Mouse (Mus musculus) neural tube, embryonic 11.5 days (tissue): ENCODE measurements around the gene Gm12216. TPM values are rescaled to one million over a fixed set of nuclear protein-coding genes. Genes with fewer than 3 reads are reported as not detected.

Experiments
- ATAC-seq: fragments of 200-750 bp; cut with Nextera tagmentation; 2 replicates; pipeline ENCODE4 v1.8.0; 2017; ENCODE audit warnings: moderate number of reproducible peaks, mild to moderate bottlenecking, moderate TSS enrichment, moderate library complexity; ENCODE audit not compliant: insufficient read depth, low FRiP score, low TSS enrichment
- DNase-seq: peaks from one replicate; pipeline ENCODE4 v3.0.0-alpha.2; 2015; ENCODE audit warnings: low spot score
- H3K27ac ChIP-seq: fragments of 300-500 bp; sonication (generic); 2 replicates; pipeline ENCODE4 v1.5.1; 2014; ENCODE audit warnings: low read depth, mild to moderate bottlenecking, low read length
- H3K27me3 ChIP-seq: fragments of 300-500 bp; sonication (generic); 2 replicates; pipeline ENCODE4 v1.6.1; 2014; ENCODE audit warnings: mild to moderate bottlenecking, low read length, mixed read lengths; ENCODE audit not compliant: control insufficient read depth, insufficient read depth
- H3K36me3 ChIP-seq: fragments of 300-500 bp; sonication (generic); 2 replicates; pipeline ENCODE4 v1.6.1; 2014; ENCODE audit warnings: mild to moderate bottlenecking, low read length, moderate library complexity, mixed read lengths; ENCODE audit not compliant: control insufficient read depth, insufficient read depth
- H3K4me1 ChIP-seq: fragments of 300-500 bp; sonication (generic); 2 replicates; pipeline ENCODE4 v1.6.1; 2014; ENCODE audit warnings: low read length, mixed read lengths; ENCODE audit not compliant: control insufficient read depth, insufficient read depth
- H3K4me2 ChIP-seq: fragments of 300-500 bp; sonication (generic); 2 replicates; pipeline ENCODE4 v1.6.1; 2014; ENCODE audit warnings: low read depth, mild to moderate bottlenecking, moderate library complexity
- H3K4me3 ChIP-seq: fragments of 300-500 bp; sonication (generic); 2 replicates; pipeline ENCODE4 v1.5.1; 2014; ENCODE audit warnings: low read depth, low read length
- H3K9ac ChIP-seq: fragments of 300-500 bp; sonication (generic); 2 replicates; pipeline ENCODE4 v1.6.1; 2014; ENCODE audit warnings: mild to moderate bottlenecking, low read length
- H3K9me3 ChIP-seq: fragments of 300-500 bp; sonication (generic); 2 replicates; pipeline ENCODE4 v1.6.1; 2016; ENCODE audit warnings: low read length; ENCODE audit not compliant: control insufficient read depth
- WGBS: fragments of 180-500 bp; shearing (Covaris S2); extraction: QIAGEN DNeasy Blood & Tissue Kit; methylation state at CpG from one replicate; pipeline ENCODE4 v1.1.7; 2014; 5-methylcytosine and 5-hydroxymethylcytosine counted together
- polyA plus RNA-seq: library from polyadenylated mRNA; unstranded; fragments of >200 nt; fragmentation: Nextera tagmentation; extraction: Ambion mirVana; gene quantifications from 2 replicates; pipeline ENCODE4 v1.2.1, GENCODE M21; 2014

Gene Gm12216
- polyA plus RNA-seq, 1 experiment from 2014 or later = not detected

DNA sequence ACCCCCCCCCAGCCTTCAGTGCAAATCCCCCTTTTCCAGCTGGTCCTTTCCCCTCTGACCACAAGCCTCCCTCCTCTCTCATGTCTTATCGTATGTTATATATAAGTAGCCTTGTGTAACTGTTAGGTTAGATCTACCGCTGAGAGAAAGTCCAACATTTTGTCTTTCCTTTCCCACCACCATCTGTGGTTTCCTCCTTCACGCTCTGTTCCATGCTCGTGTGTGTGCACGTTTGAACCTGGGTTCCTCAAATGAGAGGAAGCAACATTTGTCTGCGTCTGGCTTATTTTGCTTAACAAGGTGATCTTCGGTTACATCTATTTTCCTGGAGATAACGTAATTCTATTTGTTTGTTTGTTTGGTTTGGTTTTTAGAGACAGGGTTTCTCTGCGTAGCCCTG lies 111.1 kb downstream of the Gm12216 start:
- no peak for DNase-seq
- no peaks in the 10 kb centered on the region for H3K36me3 ChIP-seq
- no peaks in the 10 kb centered on the region for H3K4me1 ChIP-seq
- 91% methylated on average over 9 of the region's 9 CpGs for WGBS
- no peak overlapping the region for H3K4me2 ChIP-seq
- no peak overlapping the region for H3K27ac ChIP-seq
- no peak overlapping the region for H3K9ac ChIP-seq
- ATAC-seq = no peak
- H3K9me3 ChIP-seq = no peaks in the 10 kb centered on the region
- H3K27me3 ChIP-seq = no peaks in the 10 kb centered on the region
- H3K4me3 ChIP-seq = no peak overlapping the region

DNA sequence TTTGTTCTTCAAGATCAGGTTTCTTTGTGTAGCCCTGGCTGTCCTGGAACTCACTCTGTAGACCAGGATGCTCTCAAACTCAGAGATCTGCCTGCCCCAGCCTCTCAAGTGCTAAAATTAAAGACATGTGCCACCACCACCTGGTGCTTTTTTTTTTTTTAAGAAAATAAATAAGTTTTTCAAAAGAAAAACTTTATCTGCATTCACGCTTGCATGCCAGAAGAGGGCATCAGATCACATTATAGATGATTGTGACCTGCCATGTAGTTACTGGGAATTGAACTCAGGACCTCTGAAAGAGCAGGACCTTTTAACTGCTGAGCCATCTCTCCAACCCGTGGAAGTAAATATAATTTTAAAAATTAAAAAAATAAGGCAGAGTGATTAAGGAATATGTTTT lies 113.8 kb downstream of the Gm12216 start:
- Histone ChIP-seq H3K4me3 (no peak overlapping the region), H3K27me3 (no peaks in the 10 kb centered on the region), H3K9me3 (no peaks in the 10 kb centered on the region), H3K4me2 (no peak overlapping the region), H3K9ac (no peak overlapping the region), H3K36me3 (no peaks in the 10 kb centered on the region), H3K27ac (no peak overlapping the region), H3K4me1 (no peaks in the 10 kb centered on the region)
- 91% methylated on average over 2 of the region's 2 CpGs for WGBS
- DNase-seq = no peak
- ATAC-seq = no peak

DNA sequence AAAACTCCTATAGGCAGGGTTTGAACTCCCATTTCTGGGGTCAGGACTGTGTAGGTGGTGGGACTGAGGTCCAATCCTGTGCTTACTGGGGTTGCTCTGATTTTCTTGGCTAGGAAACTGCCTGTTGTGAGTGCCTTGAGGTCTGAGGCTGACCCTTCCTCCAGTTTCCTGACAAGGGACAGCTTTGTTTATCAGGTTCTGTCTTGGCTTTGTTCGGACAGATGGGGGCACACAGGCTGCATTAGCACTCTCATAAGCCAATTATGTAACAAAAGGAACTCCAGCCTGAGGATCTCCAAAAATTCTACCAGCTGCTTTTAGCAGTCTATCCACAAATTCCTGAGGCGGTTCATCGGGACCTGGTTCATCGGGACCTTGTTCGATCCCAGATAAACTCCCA lies 116.7 kb downstream of the Gm12216 start:
- Histone ChIP-seq H3K36me3 (no peaks in the 10 kb centered on the region), H3K4me3 (no peak overlapping the region), H3K4me1 (no peaks in the 10 kb centered on the region), H3K9ac (no peak overlapping the region), H3K27ac (no peak overlapping the region), H3K9me3 (no peaks in the 10 kb centered on the region), H3K4me2 (no peak overlapping the region), H3K27me3 (no peaks in the 10 kb centered on the region)
- DNase-seq (no peak), ATAC-seq (no peak)
- 43% methylated on average over 5 of the region's 5 CpGs for WGBS

DNA sequence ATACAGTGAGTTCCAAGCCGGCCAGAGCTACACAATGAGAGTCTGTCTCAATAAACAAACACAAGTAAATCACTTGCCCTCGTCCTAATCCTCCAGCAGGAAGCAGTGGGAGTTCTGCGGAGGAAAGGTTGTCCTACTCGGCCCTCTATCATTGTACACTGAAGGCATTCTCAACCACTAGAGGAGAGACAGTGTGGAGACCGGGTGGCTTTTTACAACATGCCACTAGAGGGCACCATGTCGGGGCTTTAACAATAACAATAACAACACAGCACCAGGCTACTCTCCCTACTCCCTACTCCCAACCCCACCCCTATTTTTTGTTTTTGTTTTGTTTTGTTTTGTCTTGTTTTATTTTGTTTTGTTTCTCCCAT lies 121.5 kb downstream of the Gm12216 start:
- Histone ChIP-seq H3K4me3 (no peak overlapping the region), H3K36me3 (no peaks in the 10 kb centered on the region), H3K4me2 (no peak overlapping the region), H3K27ac (no peak overlapping the region), H3K9ac (no peak overlapping the region), H3K9me3 (no peaks in the 10 kb centered on the region), H3K27me3 (no peaks in the 10 kb centered on the region), H3K4me1 (no peaks in the 10 kb centered on the region)
- 43% methylated on average over 6 of the region's 6 CpGs for WGBS
- ATAC-seq = no peak
- DNase-seq = peak; percentile 23

DNA sequence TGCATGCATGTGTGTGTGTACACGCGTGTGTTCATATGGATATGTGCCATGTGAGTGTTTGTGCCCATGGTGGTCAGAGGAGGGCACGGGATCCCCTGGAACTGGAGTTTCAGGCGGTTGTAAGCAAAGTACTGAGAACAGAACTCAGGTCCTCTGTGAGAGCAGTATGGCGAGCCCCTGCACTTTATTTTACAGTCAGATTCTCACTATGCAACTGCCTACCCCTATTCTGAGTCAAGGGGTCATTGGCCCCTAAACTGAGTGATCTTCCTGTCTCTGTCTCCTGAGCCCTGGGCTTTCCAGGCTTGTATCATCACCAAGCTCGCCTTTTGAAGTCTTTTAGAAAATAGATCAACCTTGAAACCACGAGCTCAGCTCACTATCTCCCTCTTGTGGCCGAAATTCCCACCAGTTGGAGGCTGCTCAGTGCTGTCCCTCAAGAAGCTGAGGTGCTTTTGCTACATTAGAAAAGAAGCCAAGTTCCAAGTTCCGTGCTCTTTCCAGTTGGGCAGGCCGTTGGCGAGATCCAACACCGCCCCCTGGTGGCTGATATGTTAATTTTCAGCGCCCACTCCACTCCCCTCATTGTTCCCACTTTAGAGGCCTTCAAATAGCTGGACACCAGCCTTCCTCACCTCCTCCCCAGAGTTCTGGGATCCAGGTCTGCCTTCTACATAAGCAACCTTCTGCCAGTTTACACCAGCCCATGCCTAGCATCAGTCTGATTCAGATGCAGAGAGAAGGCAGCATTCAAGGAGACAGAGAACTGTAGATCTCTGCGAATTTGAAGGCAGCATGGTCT lies 122.1 kb downstream of the Gm12216 start:
- peak; percentile 76 for DNase-seq
- H3K4me1 ChIP-seq = no peaks in the 10 kb centered on the region
- ATAC-seq = no peak
- H3K27ac ChIP-seq = no peak overlapping the region
- H3K9ac ChIP-seq = no peak overlapping the region
- no peak overlapping the region for H3K4me2 ChIP-seq
- H3K4me3 ChIP-seq = no peak overlapping the region
- H3K27me3 ChIP-seq = no peaks in the 10 kb centered on the region
- H3K36me3 ChIP-seq = no peaks in the 10 kb centered on the region
- WGBS = 49% methylated on average over 14 of the region's 14 CpGs
- H3K9me3 ChIP-seq = no peaks in the 10 kb centered on the region

DNA sequence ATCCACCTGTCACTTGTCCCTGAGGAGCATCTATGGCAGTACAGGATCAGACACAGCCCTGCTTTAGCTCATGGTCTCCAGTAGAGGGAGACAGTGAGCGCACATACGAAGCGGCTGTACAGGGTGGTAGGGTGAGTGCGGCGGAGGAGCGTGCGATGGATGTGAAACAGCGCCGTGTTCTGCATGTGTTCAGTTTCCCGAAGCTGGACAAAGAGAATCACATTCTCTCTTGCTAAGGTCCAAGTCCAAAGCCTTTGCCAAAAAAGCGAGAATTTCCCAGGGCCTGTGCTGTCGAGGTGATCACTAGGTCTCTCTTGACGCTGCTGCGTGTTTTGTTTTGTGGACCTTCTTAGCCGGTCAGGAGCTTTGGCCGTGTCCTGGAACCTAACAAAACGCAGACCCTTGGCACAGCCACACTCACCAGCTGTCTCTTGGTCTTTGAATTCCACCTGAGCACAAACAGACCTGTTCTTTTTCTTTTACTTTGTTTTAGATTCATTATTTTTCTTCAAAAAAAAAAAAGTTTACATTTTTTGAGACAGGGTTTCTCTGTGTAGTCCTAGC lies 123.3 kb downstream of the Gm12216 start:
- H3K27me3 ChIP-seq = no peaks in the 10 kb centered on the region
- ATAC-seq (peak; percentile 76), DNase-seq (peak; percentile 75)
- no peaks in the 10 kb centered on the region for H3K9me3 ChIP-seq
- H3K36me3 ChIP-seq = no peaks in the 10 kb centered on the region
- H3K4me3 ChIP-seq = no peak overlapping the region
- 23% methylated on average over 17 of the region's 17 CpGs for WGBS
- no peak overlapping the region; the same call in 1 of the 2 replicates for H3K9ac ChIP-seq
- peak overlapping the region; percentile 32; the same call in 1 of the 2 replicates for H3K4me2 ChIP-seq
- H3K27ac ChIP-seq = no peak overlapping the region
- no peaks in the 10 kb centered on the region for H3K4me1 ChIP-seq

DNA sequence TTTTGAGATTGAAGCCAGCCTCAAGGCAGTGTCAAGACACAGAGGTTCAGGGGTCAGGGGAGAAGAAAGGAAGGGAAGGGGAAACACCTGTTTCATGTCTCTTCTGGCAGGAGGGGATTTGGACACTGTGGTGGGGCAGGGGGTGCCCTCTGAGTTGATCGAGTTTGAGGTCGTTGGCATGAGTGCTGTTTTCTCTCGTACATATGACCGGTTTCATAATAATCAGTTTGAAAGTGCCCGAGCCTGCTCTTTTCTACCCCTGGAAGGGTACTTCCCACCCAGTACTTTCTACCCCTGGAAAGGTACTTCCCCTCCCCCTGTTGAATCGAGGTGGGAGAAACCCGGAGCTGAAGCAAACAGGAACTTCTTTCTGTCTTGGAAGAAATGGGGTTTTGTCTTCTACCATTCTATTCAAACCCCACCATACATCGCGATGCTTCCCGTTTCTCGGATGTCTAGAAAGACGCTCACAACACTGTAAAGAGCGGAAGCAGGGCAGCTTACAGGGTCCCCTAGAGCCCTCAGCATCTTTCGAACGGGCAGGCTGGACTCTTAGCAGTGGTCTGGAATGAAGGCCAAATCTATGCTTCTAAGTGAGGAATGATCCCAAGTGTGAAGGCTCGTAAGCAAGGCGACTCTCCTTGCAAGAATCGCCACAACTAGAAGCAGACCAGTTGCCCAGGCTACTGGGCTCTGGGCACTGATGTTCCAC lies 123.9 kb downstream of the Gm12216 start:
- Histone ChIP-seq H3K9ac (no peak overlapping the region), H3K27me3 (no peaks in the 10 kb centered on the region), H3K4me1 (no peaks in the 10 kb centered on the region), H3K36me3 (no peaks in the 10 kb centered on the region), H3K4me3 (no peak overlapping the region), H3K27ac (no peak overlapping the region), H3K9me3 (no peaks in the 10 kb centered on the region), H3K4me2 (no peak overlapping the region)
- WGBS = 71% methylated on average over 18 of the region's 18 CpGs
- no peak for ATAC-seq
- DNase-seq = no peak

DNA sequence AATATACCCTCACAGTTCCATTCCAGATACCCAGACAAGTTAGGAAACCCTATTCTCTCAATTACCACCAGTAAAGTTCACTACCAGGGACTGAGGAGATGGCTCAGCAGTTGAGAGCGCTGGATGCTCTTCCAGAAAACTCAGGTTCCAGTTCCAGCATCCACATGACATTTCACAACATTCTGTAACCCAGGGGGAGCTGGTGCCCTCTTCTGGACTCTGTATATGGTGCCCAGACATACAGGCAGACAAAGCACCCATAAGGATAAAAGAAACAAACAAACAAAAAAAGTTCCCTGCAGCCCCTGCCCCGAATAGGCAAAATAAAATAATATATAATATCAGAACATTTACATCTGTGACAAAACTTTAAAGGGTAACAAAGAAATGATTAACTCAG lies 124.6 kb downstream of the Gm12216 start:
- no peak overlapping the region for H3K4me3 ChIP-seq
- ATAC-seq = no peak
- 84% methylated on average over 2 of the region's 2 CpGs for WGBS

More for the DNA sequence above, 124.6 kb downstream of the Gm12216 start:
- H3K4me2 ChIP-seq = no peak overlapping the region
- no peaks in the 10 kb centered on the region for H3K4me1 ChIP-seq
- DNase-seq = no peak
- no peak overlapping the region for H3K9ac ChIP-seq
- no peaks in the 10 kb centered on the region for H3K9me3 ChIP-seq
- no peaks in the 10 kb centered on the region for H3K36me3 ChIP-seq
- H3K27me3 ChIP-seq = no peaks in the 10 kb centered on the region
- no peak overlapping the region for H3K27ac ChIP-seq
